Mouse (Mus musculus) liver, postnatal 0 days (tissue): ENCODE data around the gene Rbfox1. TPM values are rescaled to one million over a fixed set of nuclear protein-coding genes. Genes with fewer than 3 reads are reported as not detected.

ENCODE experiments used
- ATAC-seq: fragments of 200-750 bp; cut with Nextera tagmentation; 2 replicates; pipeline ENCODE4 v1.8.0; 2017; ENCODE audit warnings: mild to moderate bottlenecking, moderate library complexity
- DNase-seq: peaks from one replicate; pipeline ENCODE4 v3.0.0-alpha.2; 2016
- H3K27ac ChIP-seq: fragments of 300-500 bp; sonication (generic); 2 replicates; pipeline ENCODE4 v1.5.1; 2014; ENCODE audit warnings: antibody characterized with exemption, moderate library complexity, mild to moderate bottlenecking, low read depth
- H3K27me3 ChIP-seq: fragments of 300-500 bp; sonication (generic); 2 replicates; pipeline ENCODE4 v1.6.1; 2014; ENCODE audit warnings: low read length, control low read depth, mixed read lengths; ENCODE audit not compliant: insufficient read depth
- H3K36me3 ChIP-seq: fragments of 300-500 bp; sonication (generic); replicated peaks from 2 replicates; pipeline ENCODE4 v1.6.1; 2014; ENCODE audit warnings: mild to moderate bottlenecking, control low read depth, low read length, moderate library complexity, mixed read lengths; ENCODE audit not compliant: insufficient read depth
- H3K4me1 ChIP-seq: fragments of 300-500 bp; sonication (generic); 2 replicates; pipeline ENCODE4 v1.6.1; 2014; ENCODE audit warnings: antibody characterized with exemption, mild to moderate bottlenecking, control low read depth; ENCODE audit not compliant: insufficient read depth
- H3K4me2 ChIP-seq: fragments of 300-500 bp; sonication (generic); 2 replicates; pipeline ENCODE4 v1.6.1; 2014; ENCODE audit warnings: low read depth, mild to moderate bottlenecking, low read length, moderate library complexity, mixed read lengths
- H3K4me3 ChIP-seq: fragments of 300-500 bp; sonication (generic); 2 replicates; pipeline ENCODE4 v1.5.1; 2014; ENCODE audit warnings: low read depth, low read length
- H3K9ac ChIP-seq: fragments of 300-500 bp; sonication (generic); replicated peaks from 2 replicates; pipeline ENCODE4 v1.6.1; 2014; ENCODE audit warnings: mild to moderate bottlenecking, moderate library complexity
- H3K9me3 ChIP-seq: fragments of 300-500 bp; sonication (generic); 2 replicates; pipeline ENCODE4 v1.6.1; 2016; ENCODE audit warnings: mild to moderate bottlenecking, control low read depth, low read length, mixed read lengths
- CTCF ChIP-seq: sonication (generic); IDR thresholded peaks from 2 replicates; pipeline ENCODE4 v1.5.1; 2016; ENCODE audit warnings: antibody characterized with exemption, low read depth
- EP300 ChIP-seq: IDR thresholded peaks from 2 replicates; pipeline ENCODE4 v1.6.1; 2016; ENCODE audit warnings: antibody characterized with exemption, low read depth, mild to moderate bottlenecking
- WGBS: fragments of 180-500 bp; shearing (Covaris S2); extraction: QIAGEN DNeasy Blood & Tissue Kit; methylation state at CpG from one replicate; pipeline ENCODE4 v1.1.7; 2014; ENCODE audit not compliant: insufficient replicate concordance; 5-methylcytosine and 5-hydroxymethylcytosine counted together
- polyA plus RNA-seq: library from polyadenylated mRNA; unstranded; fragments of >200 nt; fragmentation: Nextera tagmentation; extraction: Ambion mirVana; gene quantifications from 2 replicates; pipeline ENCODE4 v1.2.1, GENCODE M21; 2015

The Rbfox1 gene
- polyA plus RNA-seq, 1 experiment from 2014 or later, result 0.12 TPM

DNA sequence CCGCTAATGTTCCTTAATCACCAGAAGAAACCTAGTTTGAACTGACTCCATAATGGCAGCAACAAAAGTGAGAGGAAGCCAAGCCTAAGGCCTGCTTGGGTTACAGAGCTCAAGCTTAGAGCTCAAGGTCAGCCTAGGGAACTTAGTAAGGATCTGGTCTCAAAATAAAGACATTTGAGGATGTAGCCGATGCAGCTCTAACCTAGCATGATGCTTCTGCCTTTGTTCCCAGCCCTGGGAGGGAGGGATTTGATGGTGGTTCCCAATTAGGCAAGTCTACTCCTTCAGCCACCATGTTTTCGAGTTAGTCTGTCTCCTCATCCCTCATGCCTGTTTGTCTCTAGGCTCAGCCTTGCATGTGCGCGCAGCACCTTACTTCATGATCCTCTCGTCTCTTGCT lies 1548.1 kb downstream of the Rbfox1 start:
- TF ChIP-seq CTCF (no peak), EP300 (no peak)
- WGBS, result 84% methylated on average over 6 of the region's 6 CpGs
- no peak overlapping the region for H3K9ac ChIP-seq

DNA sequence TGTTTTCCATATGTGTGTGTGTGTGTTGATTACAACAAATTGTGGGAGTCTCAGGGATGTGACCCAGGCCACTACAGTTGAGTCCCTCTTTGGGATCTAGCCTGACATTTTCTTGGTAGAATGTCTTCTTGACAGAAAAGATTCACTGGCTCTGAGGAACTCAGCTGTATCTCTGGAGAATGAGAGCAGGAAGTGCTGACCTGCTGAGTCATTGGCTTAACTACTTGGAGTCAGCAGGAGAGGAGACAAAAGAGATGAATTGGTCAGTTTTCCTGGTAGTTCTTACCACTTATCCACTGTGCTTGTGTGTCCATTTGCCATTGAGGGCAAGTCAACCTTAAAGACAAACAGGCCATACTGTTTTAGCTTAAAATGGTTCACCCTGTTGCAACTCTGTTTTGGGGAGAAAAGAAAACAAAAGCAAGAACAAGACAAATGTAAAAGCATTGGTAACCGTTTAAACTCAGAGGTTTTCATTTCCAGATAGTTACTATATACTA lies 1561.7 kb downstream of the Rbfox1 start:
- Histone ChIP-seq H3K9ac (no peak overlapping the region), H3K4me3 (no peak overlapping the region), H3K27me3 (no peaks in the 10 kb centered on the region), H3K36me3 (no peaks in the 10 kb centered on the region), H3K9me3 (no peaks in the 10 kb centered on the region), H3K4me1 (no peaks in the 10 kb centered on the region), H3K27ac (no peak overlapping the region), H3K4me2 (no peak overlapping the region)
- TF ChIP-seq CTCF, result no peak
- TF ChIP-seq EP300, result no peak
- WGBS, result 53% methylated on average over 1 of the region's 1 CpGs
- no peak for ATAC-seq
- no peak for DNase-seq

More for the DNA sequence above, 1548.1 kb downstream of the Rbfox1 start:
- Histone ChIP-seq H3K36me3 (no peaks in the 10 kb centered on the region), H3K27me3 (no peaks in the 10 kb centered on the region), H3K4me2 (no peak overlapping the region), H3K27ac (no peak overlapping the region), H3K9me3 (no peaks in the 10 kb centered on the region), H3K4me1 (no peaks in the 10 kb centered on the region), H3K4me3 (no peak overlapping the region)
- ATAC-seq (no peak), DNase-seq (no peak)

DNA sequence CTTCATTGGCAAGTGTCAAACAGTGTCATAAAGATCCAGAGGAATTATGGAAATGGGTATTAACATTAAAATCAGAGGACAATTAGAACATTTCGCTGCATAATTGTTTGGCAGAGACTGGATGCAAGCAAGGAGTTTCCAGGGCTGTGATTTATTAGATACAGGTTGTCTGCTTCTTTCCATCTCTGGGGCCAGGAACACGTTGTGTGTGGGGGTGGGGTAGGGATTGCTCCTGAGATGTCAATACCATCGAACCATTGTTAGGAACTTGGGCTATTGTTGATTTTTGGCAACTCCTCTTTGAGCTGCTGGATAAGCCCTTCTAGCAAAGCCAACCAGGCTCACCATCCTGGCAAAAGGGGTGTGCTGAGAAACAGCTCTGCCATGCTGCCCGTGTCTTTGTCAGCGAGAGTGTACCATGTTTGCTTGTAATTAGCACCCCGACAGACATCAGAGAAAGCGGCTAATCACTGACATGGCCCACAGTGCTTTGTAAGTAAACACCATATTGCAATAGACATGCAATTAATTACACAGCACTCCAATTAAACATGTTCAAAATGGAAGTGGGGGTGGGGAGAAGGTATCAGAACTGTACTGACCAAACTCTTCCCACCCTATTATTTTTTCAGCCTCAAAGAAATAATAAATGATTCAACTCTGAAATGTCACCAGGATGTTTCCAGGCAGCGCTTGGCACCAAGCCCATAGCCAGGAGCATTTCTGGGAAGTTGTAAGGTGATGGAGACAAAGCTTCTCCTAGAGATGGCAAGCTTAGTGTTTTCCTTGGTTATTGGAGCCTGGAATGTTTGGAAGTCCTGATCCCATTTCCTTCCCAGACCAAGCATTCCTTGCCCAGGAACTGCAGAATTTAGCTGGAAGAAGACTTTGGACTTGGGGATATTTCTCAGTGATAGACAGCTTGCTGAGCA lies 1562.8 kb downstream of the Rbfox1 start:
- Histone ChIP-seq H3K27me3 (no peaks in the 10 kb centered on the region), H3K4me3 (no peak overlapping the region), H3K36me3 (no peaks in the 10 kb centered on the region), H3K4me2 (no peak overlapping the region), H3K27ac (no peak overlapping the region), H3K9me3 (no peaks in the 10 kb centered on the region), H3K9ac (no peak overlapping the region), H3K4me1 (no peaks in the 10 kb centered on the region)
- no peak for TF ChIP-seq CTCF
- TF ChIP-seq EP300, result no peak
- ATAC-seq, result no peak
- WGBS, result 65% methylated on average over 8 of the region's 8 CpGs
- no peak for DNase-seq

DNA sequence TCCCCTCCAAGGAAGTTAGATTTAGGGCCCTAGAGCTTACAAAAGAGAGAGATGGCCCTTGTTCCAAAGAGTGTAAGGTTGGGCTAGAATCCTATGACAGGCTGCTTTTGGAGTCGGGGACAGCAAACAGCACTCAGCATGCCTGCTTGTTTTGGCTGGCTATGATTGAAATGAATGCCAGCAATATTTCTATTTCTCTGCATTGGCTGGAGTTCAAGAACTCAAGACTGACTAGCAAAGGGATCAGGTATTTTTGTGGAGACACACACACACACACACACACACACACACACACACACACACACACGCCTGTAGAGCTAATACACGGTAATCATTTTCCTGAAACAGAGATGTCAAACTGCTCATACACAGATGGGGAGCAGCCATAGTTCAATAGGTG lies 1566.0 kb downstream of the Rbfox1 start:
- ATAC-seq, result no peak
- no peaks in the 10 kb centered on the region for H3K36me3 ChIP-seq
- WGBS, result 78% methylated on average over 3 of the region's 3 CpGs
- no peak overlapping the region for H3K4me2 ChIP-seq
- H3K9me3 ChIP-seq, result no peaks in the 10 kb centered on the region
- no peaks in the 10 kb centered on the region for H3K27me3 ChIP-seq
- no peaks in the 10 kb centered on the region for H3K4me1 ChIP-seq
- H3K27ac ChIP-seq, result no peak overlapping the region
- TF ChIP-seq CTCF, result no peak
- no peak for TF ChIP-seq EP300
- DNase-seq, result no peak
- H3K9ac ChIP-seq, result no peak overlapping the region
- no peak overlapping the region for H3K4me3 ChIP-seq

DNA sequence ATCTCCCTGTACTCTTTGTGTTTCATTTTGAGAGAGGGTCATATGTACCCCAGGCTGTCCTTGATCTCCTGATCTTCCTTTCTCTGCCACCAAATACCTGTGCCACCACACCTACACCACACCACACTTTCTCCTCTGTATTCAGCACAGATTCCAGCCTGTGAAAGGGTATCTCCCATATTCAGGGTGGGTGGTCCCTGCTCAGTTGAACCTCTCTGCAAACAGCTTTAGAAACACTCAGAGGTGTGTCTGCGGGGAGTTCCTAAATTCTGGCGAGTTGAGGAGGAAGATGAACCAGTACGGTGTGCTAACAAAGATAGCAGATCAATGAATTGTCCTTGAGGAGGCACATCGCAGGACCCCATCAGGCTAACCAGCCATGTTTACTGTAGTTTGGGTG lies 1572.4 kb downstream of the Rbfox1 start:
- Histone ChIP-seq H3K27ac (no peak overlapping the region), H3K4me1 (no peaks in the 10 kb centered on the region), H3K4me2 (no peak overlapping the region), H3K9me3 (no peaks in the 10 kb centered on the region), H3K4me3 (no peak overlapping the region), H3K36me3 (no peaks in the 10 kb centered on the region), H3K27me3 (no peaks in the 10 kb centered on the region), H3K9ac (no peak overlapping the region)
- ATAC-seq (no peak), DNase-seq (no peak)
- 71% methylated on average over 4 of the region's 4 CpGs for WGBS
- TF ChIP-seq CTCF (no peak), EP300 (no peak)
